Mouse (Mus musculus) kidney, postnatal 0 days (tissue): ENCODE data around the gene D630039A03Rik. TPM values are rescaled to one million over a fixed set of nuclear protein-coding genes. Genes with fewer than 3 reads are reported as not detected.

ENCODE experiments used
- ATAC-seq: fragments of 200-750 bp; cut with Nextera tagmentation; replicated peaks from 2 replicates; pipeline ENCODE4 v1.8.0; 2017; ENCODE audit warnings: low read depth, moderate number of reproducible peaks, moderate TSS enrichment, moderate library complexity; ENCODE audit not compliant: low FRiP score
- DNase-seq: peaks from one replicate; pipeline ENCODE4 v3.0.0-alpha.2; 2016; ENCODE audit warnings: low spot score
- H3K27ac ChIP-seq: fragments of 300-500 bp; sonication (generic); 2 replicates; pipeline ENCODE4 v1.5.1; 2014; ENCODE audit warnings: mild to moderate bottlenecking
- H3K27me3 ChIP-seq: fragments of 300-500 bp; sonication (generic); 2 replicates; pipeline ENCODE4 v1.6.1; 2014; ENCODE audit warnings: low read length, mixed read lengths; ENCODE audit not compliant: insufficient read depth
- H3K36me3 ChIP-seq: fragments of 300-500 bp; sonication (generic); 2 replicates; pipeline ENCODE4 v1.6.1; 2014; ENCODE audit warnings: low read length, mixed read lengths; ENCODE audit not compliant: insufficient read depth
- H3K4me1 ChIP-seq: fragments of 300-500 bp; sonication (generic); replicated peaks from 2 replicates; pipeline ENCODE4 v1.6.1; 2014; ENCODE audit warnings: antibody characterized with exemption, low read length, mixed read lengths; ENCODE audit not compliant: insufficient read depth
- H3K4me2 ChIP-seq: fragments of 300-500 bp; sonication (generic); 2 replicates; pipeline ENCODE4 v1.6.1; 2014; ENCODE audit warnings: mild to moderate bottlenecking, low read length, moderate library complexity, mixed read lengths
- H3K4me3 ChIP-seq: fragments of 300-500 bp; sonication (generic); replicated peaks from 2 replicates; pipeline ENCODE4 v1.5.1; 2014; ENCODE audit warnings: low read depth, low read length
- H3K9ac ChIP-seq: fragments of 300-500 bp; sonication (generic); 2 replicates; pipeline ENCODE4 v1.6.1; 2014; ENCODE audit warnings: low read depth, low read length
- H3K9me3 ChIP-seq: fragments of 300-500 bp; sonication (generic); replicated peaks from 2 replicates; pipeline ENCODE4 v1.6.1; 2016; ENCODE audit warnings: low read length, inconsistent platforms, mixed read lengths
- CTCF ChIP-seq: IDR thresholded peaks from 2 replicates; pipeline ENCODE4 v1.5.1; 2016; ENCODE audit warnings: antibody characterized with exemption, low read depth, mild to moderate bottlenecking, moderate library complexity
- WGBS: fragments of 180-500 bp; shearing (Covaris S2); extraction: QIAGEN DNeasy Blood & Tissue Kit; methylation state at CpG from one replicate; pipeline ENCODE4 v1.1.7; 2014; 5-methylcytosine and 5-hydroxymethylcytosine counted together
- polyA plus RNA-seq: library from polyadenylated mRNA; unstranded; fragments of >200 nt; fragmentation: Nextera tagmentation; extraction: Ambion mirVana; gene quantifications from 2 replicates; pipeline ENCODE4 v1.2.1, GENCODE M21; 2015

D630039A03Rik gene
- polyA plus RNA-seq, 1 experiment from 2014 or later: 2.3 TPM

GRCm38 (mm10) chr4:57952416-57952815 lies 36.3 kb upstream of the D630039A03Rik start:
- H3K9me3 ChIP-seq: no peaks in the 10 kb centered on the region
- ATAC-seq (no peak), DNase-seq (no peak)
- H3K4me3 ChIP-seq: no peak overlapping the region
- H3K27me3 ChIP-seq: no peaks in the 10 kb centered on the region
- H3K9ac ChIP-seq: no peak overlapping the region
- TF ChIP-seq CTCF: no peak
- peak overlapping the region; percentile 31; the same call in 1 of the 2 replicates for H3K27ac ChIP-seq
- H3K36me3 ChIP-seq: peaks cover 37% of the 10 kb centered on the region
- peaks cover 14% of the 10 kb centered on the region for H3K4me1 ChIP-seq
- H3K4me2 ChIP-seq: no peak overlapping the region
- 81% methylated on average over 3 of the region's 3 CpGs for WGBS

- Histone ChIP-seq H3K4me3 (no peak overlapping the region), H3K36me3 (peaks cover 44% of the 10 kb centered on the region), H3K4me1 (peaks cover 17% of the 10 kb centered on the region; the same call in 1 of the 2 replicates), H3K9ac (no peak overlapping the region), H3K4me2 (no peak overlapping the region), H3K9me3 (no peaks in the 10 kb centered on the region), H3K27ac (no peak overlapping the region), H3K27me3 (no peaks in the 10 kb centered on the region)
- 86% methylated on average over 6 of the region's 6 CpGs for WGBS
- no peak for DNase-seq
- TF ChIP-seq CTCF: no peak
- no peak for ATAC-seq
Measured at GRCm38 (mm10) chr4:57949866-57950265, 33.8 kb upstream of the D630039A03Rik start.

- Histone ChIP-seq H3K4me2 (no peak overlapping the region), H3K9ac (no peak overlapping the region), H3K36me3 (peaks cover 49% of the 10 kb centered on the region), H3K9me3 (no peaks in the 10 kb centered on the region), H3K27ac (peak overlapping the region; percentile 25; the same call in 1 of the 2 replicates), H3K4me1 (peaks cover 7% of the 10 kb centered on the region; the same call in 1 of the 2 replicates), H3K27me3 (no peaks in the 10 kb centered on the region), H3K4me3 (no peak overlapping the region)
- TF ChIP-seq CTCF: no peak
- DNase-seq (no peak), ATAC-seq (no peak)
- WGBS: 83% methylated on average over 4 of the region's 4 CpGs
Measured at GRCm38 (mm10) chr4:57947476-57947875, 31.4 kb upstream of the D630039A03Rik start.

DNA sequence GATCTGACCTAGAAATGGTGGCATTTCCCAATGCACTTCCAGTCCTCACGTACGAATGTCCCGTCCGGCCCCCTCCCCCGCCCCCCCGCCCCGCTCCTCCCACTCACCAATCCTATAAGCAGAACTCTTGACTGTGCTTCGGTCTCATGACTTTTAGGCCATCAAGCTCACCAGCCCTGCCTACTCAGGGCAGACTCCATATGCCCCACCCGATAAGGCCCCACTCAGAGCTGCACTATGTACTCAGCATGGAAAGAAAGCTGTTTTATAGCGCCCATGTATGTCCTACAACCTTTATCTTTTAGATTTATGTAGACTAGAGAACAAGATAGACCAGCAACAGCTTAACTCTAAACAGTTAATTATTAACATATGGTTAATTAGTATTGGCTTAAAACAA lies 30.9 kb upstream of the D630039A03Rik start:
- Histone ChIP-seq H3K27me3 (no peaks in the 10 kb centered on the region), H3K9me3 (no peaks in the 10 kb centered on the region), H3K4me1 (peaks cover 7% of the 10 kb centered on the region; the same call in 1 of the 2 replicates), H3K9ac (no peak overlapping the region), H3K36me3 (peaks cover 49% of the 10 kb centered on the region), H3K4me3 (no peak overlapping the region), H3K4me2 (no peak overlapping the region), H3K27ac (no peak overlapping the region)
- 52% methylated on average over 10 of the region's 10 CpGs for WGBS
- no peak for TF ChIP-seq CTCF
- ATAC-seq: peak; percentile 34; the same call in 1 of the 2 replicates
- DNase-seq: no peak

- DNase-seq: no peak
- H3K4me2 ChIP-seq: no peak overlapping the region
- H3K4me1 ChIP-seq: peaks cover 7% of the 10 kb centered on the region; the same call in 1 of the 2 replicates
- ATAC-seq: no peak
- H3K4me3 ChIP-seq: no peak overlapping the region
- TF ChIP-seq CTCF: no peak
- H3K9me3 ChIP-seq: no peaks in the 10 kb centered on the region
- peaks cover 16% of the 10 kb centered on the region; the same call in 1 of the 2 replicates for H3K36me3 ChIP-seq
- no peak overlapping the region for H3K27ac ChIP-seq
- no peaks in the 10 kb centered on the region for H3K27me3 ChIP-seq
- H3K9ac ChIP-seq: no peak overlapping the region
- 95% methylated on average over 2 of the region's 2 CpGs for WGBS
Measured at GRCm38 (mm10) chr4:57942892-57943291, 26.8 kb upstream of the D630039A03Rik start.

DNA sequence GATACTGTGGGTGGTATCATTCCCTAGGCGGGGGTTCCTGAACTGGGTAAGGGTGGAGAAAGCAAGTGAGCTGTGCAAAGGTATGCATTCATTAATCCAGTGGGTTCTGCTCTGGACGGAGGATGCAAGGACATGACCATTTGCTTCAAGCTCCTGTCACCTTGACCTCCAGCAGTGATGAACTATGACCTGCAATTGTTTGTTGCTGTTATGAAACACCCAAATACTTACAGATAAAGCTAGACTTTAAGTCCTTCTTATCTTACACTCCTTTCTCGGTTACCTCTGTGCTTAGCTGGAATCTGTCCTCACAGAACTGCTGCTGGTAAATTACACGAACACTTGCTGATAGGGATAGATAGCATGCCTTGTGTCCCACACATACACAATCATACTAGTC lies 24.5 kb upstream of the D630039A03Rik start:
- H3K4me1 ChIP-seq: no peaks in the 10 kb centered on the region
- H3K27me3 ChIP-seq: no peaks in the 10 kb centered on the region
- no peak for DNase-seq
- peaks cover 12% of the 10 kb centered on the region; the same call in 1 of the 2 replicates for H3K36me3 ChIP-seq
- no peak for ATAC-seq
- TF ChIP-seq CTCF: no peak
- H3K4me2 ChIP-seq: no peak overlapping the region
- WGBS: 88% methylated on average over 4 of the region's 4 CpGs
- no peaks in the 10 kb centered on the region for H3K9me3 ChIP-seq
- no peak overlapping the region for H3K4me3 ChIP-seq
- H3K27ac ChIP-seq: no peak overlapping the region
- no peak overlapping the region for H3K9ac ChIP-seq

DNA sequence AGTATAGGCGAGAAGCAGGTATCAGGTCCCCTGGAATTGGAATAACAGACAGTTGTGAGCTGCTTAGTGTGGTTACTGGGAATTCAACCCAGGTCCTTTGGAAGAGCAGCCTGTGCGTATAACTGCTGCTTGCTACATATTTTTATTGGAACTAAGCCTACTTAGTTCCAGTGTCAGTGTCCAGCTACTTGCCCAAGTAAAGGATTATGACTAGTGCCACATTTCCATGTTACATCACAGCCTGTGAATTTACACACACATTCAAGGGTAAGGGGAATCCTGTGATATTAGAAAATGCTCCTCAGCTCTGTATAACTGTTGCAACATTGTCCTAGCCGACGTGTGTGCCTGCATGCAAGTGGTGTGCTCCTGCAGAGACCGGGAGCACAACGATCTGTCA lies 21.2 kb upstream of the D630039A03Rik start:
- ATAC-seq (no peak), DNase-seq (no peak)
- Histone ChIP-seq H3K4me3 (no peak overlapping the region), H3K4me2 (no peak overlapping the region), H3K27ac (no peak overlapping the region), H3K27me3 (no peaks in the 10 kb centered on the region), H3K9ac (no peak overlapping the region), H3K9me3 (0 out of 2 replicates have a peak, but pooled peaks cover 3% of the 10 kb centered on the region), H3K4me1 (no peaks in the 10 kb centered on the region), H3K36me3 (no peaks in the 10 kb centered on the region)
- no peak for TF ChIP-seq CTCF
- 84% methylated on average over 6 of the region's 6 CpGs for WGBS
